Mouse (Mus musculus): Measurements from ENCODE around the gene Olfr1216. TPM values are rescaled to one million over a fixed set of nuclear protein-coding genes. Genes with fewer than 3 reads are reported as not detected.
"Not testable (repeated sequence)": the region's sequence is repeated elsewhere in the genome, so short reads cannot be mapped to it uniquely, and the experiment has no call there.

Gene Olfr1216
- not detected in 2 replicates for total RNA-seq (2014; rRNA removed)
- not detected in 2 replicates for polyA plus RNA-seq (2015; fragmentation: Nextera tagmentation; extraction: Ambion mirVana)

GRCm38 (mm10) chr2:89018240-89018639 is at the start of gene Olfr1216:
Gene Olfr1216 (minus strand): TSS chr2:89018340.
- no peaks in the 10 kb centered on the region for H3K27me3 ChIP-seq (ENCODE audit: insufficient read depth, low read length)
- no peak within 1 kb of the TSS for H3K27ac ChIP-seq (ENCODE audit: low read depth, low read length)
- H3K36me3 ChIP-seq (ENCODE audit: insufficient read depth, low read length) = no peaks in the 10 kb centered on the region
- no peak within 1 kb of the TSS for H3K4me3 ChIP-seq (ENCODE audit: low read depth, low read length)
- TF ChIP-seq CTCF (IDR thresholded peaks at IDR 0.05) = no peak
- DNase-seq (ENCODE audit: low spot score) = no peak
- 77% methylated on average over 1 of the region's 1 CpGs for WGBS
- H3K9ac ChIP-seq (replicated peaks; ENCODE audit: low read length, poor library complexity, severe bottlenecking) = no peak within 1 kb of the TSS
- H3K4me1 ChIP-seq (ENCODE audit: insufficient read depth, low read length) = no peaks in the 10 kb centered on the region
- H3K4me2 ChIP-seq (ENCODE audit: low read depth, low read length, poor library complexity, severe bottlenecking) = no peak within 1 kb of the TSS
- ATAC-seq (ENCODE audit: low FRiP score) = no peak
- no peaks in the 10 kb centered on the region for H3K9me3 ChIP-seq (ENCODE audit: low read length)

- Histone ChIP-seq H3K27me3 (ENCODE audit: insufficient read depth, low read length) (no peaks in the 10 kb centered on the region), H3K9ac (replicated peaks; ENCODE audit: low read length, poor library complexity, severe bottlenecking) (no peak within 1 kb of the TSS), H3K4me1 (ENCODE audit: insufficient read depth, low read length) (no peaks in the 10 kb centered on the region), H3K27ac (ENCODE audit: low read depth, low read length) (no peak within 1 kb of the TSS), H3K4me2 (ENCODE audit: low read depth, low read length, poor library complexity, severe bottlenecking) (no peak within 1 kb of the TSS), H3K9me3 (ENCODE audit: low read length) (no peaks in the 10 kb centered on the region), H3K4me3 (ENCODE audit: low read depth, low read length) (no peak within 1 kb of the TSS), H3K36me3 (ENCODE audit: insufficient read depth, low read length) (no peaks in the 10 kb centered on the region)
- no peak for DNase-seq (ENCODE audit: low spot score)
- no peak for ATAC-seq (ENCODE audit: low FRiP score)
- TF ChIP-seq CTCF (IDR thresholded peaks at IDR 0.05) = no peak
These were observed 42.9 kb upstream of the Olfr1216 start, which contains the start of gene Olfr1218 for GRCm38 (mm10) chr2:89061087-89061486. Gene Olfr1218 (minus strand): TSS chr2:89061187.

- DNase-seq (ENCODE audit: low spot score) (no peak), ATAC-seq (ENCODE audit: low FRiP score) (no peak)
- Histone ChIP-seq H3K4me3 (ENCODE audit: low read depth, low read length) (no peak within 1 kb of the TSS), H3K27me3 (ENCODE audit: insufficient read depth, low read length) (no peaks in the 10 kb centered on the region), H3K4me2 (ENCODE audit: low read depth, low read length, poor library complexity, severe bottlenecking) (no peak within 1 kb of the TSS), H3K27ac (ENCODE audit: low read depth, low read length) (no peak within 1 kb of the TSS), H3K36me3 (ENCODE audit: insufficient read depth, low read length) (no peaks in the 10 kb centered on the region), H3K9me3 (ENCODE audit: low read length) (no peaks in the 10 kb centered on the region), H3K4me1 (ENCODE audit: insufficient read depth, low read length) (no peaks in the 10 kb centered on the region), H3K9ac (replicated peaks; ENCODE audit: low read length, poor library complexity, severe bottlenecking) (no peak within 1 kb of the TSS)
- no peak for TF ChIP-seq CTCF (IDR thresholded peaks at IDR 0.05)
- WGBS = 70% methylated on average over 2 of the region's 2 CpGs
These were observed 13.8 kb upstream of the Olfr1216 start, which contains the start of gene Olfr1217 for GRCm38 (mm10) chr2:89031965-89032364. Gene Olfr1217 (minus strand): TSS chr2:89032065.

GRCm38 (mm10) chr2:89021436-89021835 is 3.3 kb upstream of the Olfr1216 start:
- not testable (repeated sequence) for H3K27me3 ChIP-seq (ENCODE audit: insufficient read depth, low read length); H3K27ac ChIP-seq (ENCODE audit: low read depth, low read length); H3K9me3 ChIP-seq (ENCODE audit: low read length); ATAC-seq (ENCODE audit: low FRiP score); H3K4me1 ChIP-seq (ENCODE audit: insufficient read depth, low read length); H3K36me3 ChIP-seq (ENCODE audit: insufficient read depth, low read length); H3K4me3 ChIP-seq (ENCODE audit: low read depth, low read length); DNase-seq (ENCODE audit: low spot score); H3K4me2 ChIP-seq (ENCODE audit: low read depth, low read length, poor library complexity, severe bottlenecking); H3K9ac ChIP-seq (replicated peaks; ENCODE audit: low read length, poor library complexity, severe bottlenecking)
- WGBS = 77% methylated on average over 3 of the region's 3 CpGs

- no peaks in the 10 kb centered on the region for H3K4me1 ChIP-seq (ENCODE audit: insufficient read depth, low read length)
- H3K36me3 ChIP-seq (ENCODE audit: insufficient read depth, low read length) = no peaks in the 10 kb centered on the region
- no peak for TF ChIP-seq CTCF (IDR thresholded peaks at IDR 0.05)
- no peak for DNase-seq (ENCODE audit: low spot score)
- H3K4me3 ChIP-seq (ENCODE audit: low read depth, low read length) = no peak within 1 kb of the TSS
- H3K4me2 ChIP-seq (ENCODE audit: low read depth, low read length, poor library complexity, severe bottlenecking) = no peak within 1 kb of the TSS
- no peaks in the 10 kb centered on the region for H3K27me3 ChIP-seq (ENCODE audit: insufficient read depth, low read length)
- no peak within 1 kb of the TSS for H3K27ac ChIP-seq (ENCODE audit: low read depth, low read length)
- no peak within 1 kb of the TSS for H3K9ac ChIP-seq (replicated peaks; ENCODE audit: low read length, poor library complexity, severe bottlenecking)
- H3K9me3 ChIP-seq (ENCODE audit: low read length) = no peaks in the 10 kb centered on the region
- ATAC-seq (ENCODE audit: low FRiP score) = no peak
- WGBS = 71% methylated on average over 2 of the region's 2 CpGs
These were observed 11.3 kb downstream of the Olfr1216 start, which contains the start of gene Olfr1215 for GRCm38 (mm10) chr2:89006873-89007272. Gene Olfr1215 (minus strand): TSS chr2:89006973.

- no peaks in the 10 kb centered on the region for H3K27me3 ChIP-seq (ENCODE audit: insufficient read depth, low read length)
- no peak for TF ChIP-seq CTCF (IDR thresholded peaks at IDR 0.05)
- H3K4me2 ChIP-seq (ENCODE audit: low read depth, low read length, poor library complexity, severe bottlenecking) = no peak within 1 kb of the TSS
- no peak within 1 kb of the TSS for H3K9ac ChIP-seq (replicated peaks; ENCODE audit: low read length, poor library complexity, severe bottlenecking)
- DNase-seq (ENCODE audit: low spot score) (no peak), ATAC-seq (ENCODE audit: low FRiP score) (no peak)
- no peaks in the 10 kb centered on the region for H3K9me3 ChIP-seq (ENCODE audit: low read length)
- no peak within 1 kb of the TSS for H3K4me3 ChIP-seq (ENCODE audit: low read depth, low read length)
- no peaks in the 10 kb centered on the region for H3K4me1 ChIP-seq (ENCODE audit: insufficient read depth, low read length)
- 87% methylated on average over 1 of the region's 1 CpGs for WGBS
- no peaks in the 10 kb centered on the region for H3K36me3 ChIP-seq (ENCODE audit: insufficient read depth, low read length)
- H3K27ac ChIP-seq (ENCODE audit: low read depth, low read length) = no peak within 1 kb of the TSS
These were observed 25.6 kb downstream of the Olfr1216 start, which contains the start of gene Olfr1214 for GRCm38 (mm10) chr2:88992553-88992952. Gene Olfr1214 (minus strand): TSS chr2:88992653.

Data from midbrain, postnatal 0 days (tissue).